Comparison of ENCODE assay signal across 8 mouse cellular contexts in genomic region chr8:87087451-87088095, GRCm38 (mm10).
A peak's percentile ranks its signal among the peaks of the same experiment; 100 is the strongest.
DNase-seq lines count a peak whose midpoint lies in the region; ATAC-seq and TF ChIP-seq lines count a peak whose summit lies in the region.

No protein-coding gene starts in this region.

- no peak overlapping the region for H3K27ac ChIP-seq in forebrain, embryonic 10.5 days
- H3K27ac ChIP-seq in forebrain, postnatal 0 days (ENCODE audit: low read depth, low read length) = no peak overlapping the region
- no peak overlapping the region for H3K27ac ChIP-seq in embryonic facial prominence, embryonic 14.5 days (replicated peaks; ENCODE audit: low read depth, low read length)
- no peak overlapping the region for H3K27ac ChIP-seq in neural tube, embryonic 11.5 days (ENCODE audit: low read depth, low read length)
- no peak overlapping the region for H3K27ac ChIP-seq in intestine, embryonic 15.5 days

- WGBS in forebrain, embryonic 10.5 days = 51% methylated on average over 9 of the region's 9 CpGs
- 41% methylated on average over 9 of the region's 9 CpGs for WGBS in forebrain, postnatal 0 days
- 36% methylated on average over 9 of the region's 9 CpGs for WGBS in embryonic facial prominence, embryonic 14.5 days
- 51% methylated on average over 9 of the region's 9 CpGs for WGBS in neural tube, embryonic 11.5 days
- WGBS in intestine, embryonic 15.5 days = 41% methylated on average over 9 of the region's 9 CpGs

- no peak overlapping the region for H3K4me3 ChIP-seq in forebrain, embryonic 10.5 days
- no peak overlapping the region for H3K4me3 ChIP-seq in forebrain, postnatal 0 days (ENCODE audit: low read depth, low read length)
- no peak overlapping the region for H3K4me3 ChIP-seq in embryonic facial prominence, embryonic 14.5 days (ENCODE audit: low read depth, low read length)
- H3K4me3 ChIP-seq in neural tube, embryonic 11.5 days (ENCODE audit: low read depth, low read length) = no peak overlapping the region
- H3K4me3 ChIP-seq in intestine, embryonic 15.5 days (replicated peaks) = no peak overlapping the region

- DNase-seq in forebrain, embryonic 10.5 days (ENCODE audit: extremely low spot score, low spot score) = peak; percentile 52
- DNase-seq in forebrain, postnatal 0 days = no peak
- peak; percentile 73 for DNase-seq in testis, postnatal 10 days (ENCODE audit: low spot score)
- no peak for DNase-seq in testis, postnatal 14 days (ENCODE audit: low spot score)
- peak; percentile 75 for DNase-seq in embryonic facial prominence, embryonic 14.5 days (ENCODE audit: low spot score)
- DNase-seq in neural tube, embryonic 11.5 days (ENCODE audit: low spot score) = peak; percentile 68
- DNase-seq in gastrocnemius, postnatal 36 days = no peak

- no peak for TF ChIP-seq CTCF in forebrain, postnatal 0 days (IDR thresholded peaks at IDR 0.05; ENCODE audit: low read depth)

- no peaks in the 10 kb centered on the region for H3K36me3 ChIP-seq in forebrain, embryonic 10.5 days (replicated peaks)
- H3K36me3 ChIP-seq in forebrain, postnatal 0 days (ENCODE audit: insufficient read depth) = no peaks in the 10 kb centered on the region
- H3K36me3 ChIP-seq in embryonic facial prominence, embryonic 14.5 days (ENCODE audit: control insufficient read depth, insufficient read depth, low read length) = no peaks in the 10 kb centered on the region
- no peaks in the 10 kb centered on the region for H3K36me3 ChIP-seq in neural tube, embryonic 11.5 days (ENCODE audit: control insufficient read depth, insufficient read depth, low read length)
- no peaks in the 10 kb centered on the region for H3K36me3 ChIP-seq in intestine, embryonic 15.5 days

- H3K9ac ChIP-seq in forebrain, postnatal 0 days = no peak overlapping the region
- H3K9ac ChIP-seq in embryonic facial prominence, embryonic 14.5 days (ENCODE audit: low read depth, low read length) = no peak overlapping the region
- H3K9ac ChIP-seq in neural tube, embryonic 11.5 days (ENCODE audit: low read length) = no peak overlapping the region
- no peak overlapping the region for H3K9ac ChIP-seq in intestine, embryonic 15.5 days

- intact Hi-C loops in gastrocnemius, postnatal 36 days (cut with DNase I) = no loop called here

- no peaks in the 10 kb centered on the region for H3K9me3 ChIP-seq in forebrain, embryonic 10.5 days
- no peaks in the 10 kb centered on the region for H3K9me3 ChIP-seq in forebrain, postnatal 0 days (ENCODE audit: low read length)
- no peaks in the 10 kb centered on the region for H3K9me3 ChIP-seq in embryonic facial prominence, embryonic 14.5 days (ENCODE audit: control insufficient read depth, low read length)
- no peaks in the 10 kb centered on the region for H3K9me3 ChIP-seq in neural tube, embryonic 11.5 days (ENCODE audit: control insufficient read depth, low read length)
- H3K9me3 ChIP-seq in intestine, embryonic 15.5 days = no peaks in the 10 kb centered on the region

- H3K4me2 ChIP-seq in forebrain, postnatal 0 days (ENCODE audit: low read depth) = no peak overlapping the region
- no peak overlapping the region for H3K4me2 ChIP-seq in embryonic facial prominence, embryonic 14.5 days (ENCODE audit: low read depth, low read length)
- H3K4me2 ChIP-seq in neural tube, embryonic 11.5 days (ENCODE audit: low read depth) = no peak overlapping the region
- no peak overlapping the region for H3K4me2 ChIP-seq in intestine, embryonic 15.5 days (replicated peaks)

- ATAC-seq in forebrain, postnatal 0 days = no peak
- no peak for ATAC-seq in embryonic facial prominence, embryonic 14.5 days (ENCODE audit: low read depth)
- ATAC-seq in neural tube, embryonic 11.5 days (ENCODE audit: insufficient read depth, low FRiP score, low TSS enrichment) = no peak
- no peak for ATAC-seq in intestine, embryonic 15.5 days

- no peaks in the 10 kb centered on the region for H3K27me3 ChIP-seq in forebrain, embryonic 10.5 days (ENCODE audit: poor library complexity, severe bottlenecking)
- no peaks in the 10 kb centered on the region for H3K27me3 ChIP-seq in forebrain, postnatal 0 days (ENCODE audit: insufficient read depth, low read length)
- no peaks in the 10 kb centered on the region for H3K27me3 ChIP-seq in embryonic facial prominence, embryonic 14.5 days (replicated peaks; ENCODE audit: control insufficient read depth, insufficient read depth, low read length)
- no peaks in the 10 kb centered on the region for H3K27me3 ChIP-seq in neural tube, embryonic 11.5 days (ENCODE audit: control insufficient read depth, insufficient read depth, low read length)
- no peaks in the 10 kb centered on the region for H3K27me3 ChIP-seq in intestine, embryonic 15.5 days (replicated peaks)

- H3K4me1 ChIP-seq in forebrain, embryonic 10.5 days = no peaks in the 10 kb centered on the region
- H3K4me1 ChIP-seq in forebrain, postnatal 0 days (ENCODE audit: insufficient read depth) = no peaks in the 10 kb centered on the region
- no peaks in the 10 kb centered on the region for H3K4me1 ChIP-seq in embryonic facial prominence, embryonic 14.5 days (ENCODE audit: control insufficient read depth, insufficient read depth, low read length)
- H3K4me1 ChIP-seq in neural tube, embryonic 11.5 days (ENCODE audit: control insufficient read depth, insufficient read depth, low read length) = no peaks in the 10 kb centered on the region
- H3K4me1 ChIP-seq in intestine, embryonic 15.5 days (replicated peaks) = no peaks in the 10 kb centered on the region

Comparison
In these comparisons a context has a peak if more than half of its experiments do, and no peak if none do; other contexts are left out.
1. DNase-seq: peak in forebrain, embryonic 10.5 days (single experiment), testis, postnatal 10 days (single experiment), embryonic facial prominence, embryonic 14.5 days (single experiment) and neural tube, embryonic 11.5 days (single experiment); none in forebrain, postnatal 0 days (single experiment), testis, postnatal 14 days (single experiment) and gastrocnemius, postnatal 36 days (0 of 2).